Mouse (Mus musculus) hindbrain, embryonic 15.5 days (tissue): ENCODE measurements around the gene Rfk. TPM values are rescaled to one million over a fixed set of nuclear protein-coding genes. Genes with fewer than 3 reads are reported as not detected.

Source experiments
- ATAC-seq: fragments of 200-750 bp; cut with Nextera tagmentation; 2 replicates; pipeline ENCODE4 v1.8.0; 2017; ENCODE audit warnings: low read depth, moderate number of reproducible peaks, moderate TSS enrichment; ENCODE audit not compliant: low FRiP score
- H3K27ac ChIP-seq: fragments of 300-500 bp; sonication (generic); replicated peaks from 2 replicates; pipeline ENCODE4 v1.5.1; 2015; ENCODE audit warnings: mild to moderate bottlenecking, inconsistent platforms
- H3K27me3 ChIP-seq: fragments of 300-500 bp; sonication (generic); 2 replicates; pipeline ENCODE4 v1.6.1; 2015; ENCODE audit warnings: control low read depth, inconsistent platforms
- H3K36me3 ChIP-seq: fragments of 300-500 bp; sonication (generic); 2 replicates; pipeline ENCODE4 v1.6.1; 2015; ENCODE audit warnings: control low read depth, inconsistent platforms
- H3K4me1 ChIP-seq: fragments of 300-500 bp; sonication (generic); replicated peaks from 2 replicates; pipeline ENCODE4 v1.6.1; 2015; ENCODE audit warnings: control low read depth, inconsistent platforms
- H3K4me2 ChIP-seq: fragments of 300-500 bp; sonication (generic); 2 replicates; pipeline ENCODE4 v1.6.1; 2015; ENCODE audit warnings: moderate library complexity, mild to moderate bottlenecking, inconsistent platforms
- H3K4me3 ChIP-seq: fragments of 300-500 bp; sonication (generic); 2 replicates; pipeline ENCODE4 v1.5.1; 2015; ENCODE audit warnings: mild to moderate bottlenecking, inconsistent platforms
- H3K9ac ChIP-seq: fragments of 300-500 bp; sonication (generic); 2 replicates; pipeline ENCODE4 v1.6.1; 2015; ENCODE audit warnings: inconsistent platforms
- H3K9me3 ChIP-seq: fragments of 300-500 bp; sonication (generic); 2 replicates; pipeline ENCODE4 v1.6.1; 2016; ENCODE audit warnings: control low read depth, inconsistent platforms
- WGBS: fragments of 180-500 bp; shearing (Covaris S2); methylation state at CpG from one replicate; pipeline ENCODE4 v1.1.7; 2015; 5-methylcytosine and 5-hydroxymethylcytosine counted together
- polyA plus RNA-seq: library from polyadenylated mRNA; unstranded; fragments of >200 nt; fragmentation: Nextera tagmentation; extraction: Ambion mirVana; gene quantifications from 2 replicates; pipeline ENCODE4 v1.2.1, GENCODE M21; 2015

Gene Rfk
- 82.3 and 88.1 TPM in 2 replicates for polyA plus RNA-seq

DNA sequence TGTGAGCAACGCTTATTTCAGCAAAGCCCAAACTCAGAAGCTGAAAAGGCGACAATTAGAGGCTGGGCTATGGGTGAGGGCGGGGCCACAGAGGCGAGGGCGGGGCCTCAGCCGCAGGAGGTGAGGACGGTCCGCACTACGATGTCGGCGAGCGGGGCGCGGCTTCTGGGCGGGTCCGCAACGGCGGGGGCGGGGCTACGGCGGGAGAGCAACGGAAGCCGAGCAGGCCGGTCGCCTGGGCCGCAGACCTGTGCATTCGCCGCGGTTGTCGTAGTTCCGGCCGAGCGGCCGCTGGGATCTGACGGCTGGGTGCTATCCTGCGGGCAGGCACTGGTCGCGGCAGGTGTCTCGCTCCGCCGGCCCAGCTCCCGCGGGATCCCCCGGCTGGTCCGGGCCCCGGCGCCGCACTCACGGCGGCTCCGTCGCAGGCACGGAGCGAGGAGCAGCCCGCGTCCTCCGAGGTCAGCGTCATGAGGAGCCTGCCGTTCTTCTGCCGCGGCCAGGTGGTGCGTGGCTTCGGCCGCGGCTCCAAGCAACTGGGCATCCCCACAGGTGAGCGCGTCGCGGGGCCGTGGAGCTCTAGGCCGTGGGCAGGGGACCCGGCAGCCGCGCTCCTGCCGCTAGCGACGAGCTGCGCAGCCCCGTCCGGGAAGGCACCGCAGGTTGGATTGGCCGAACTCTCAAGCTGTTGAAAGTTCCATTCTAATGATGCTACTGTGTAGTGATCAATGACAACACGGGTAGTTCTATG is at the start of gene Rfk:
Gene Rfk, plus strand, starts transcription at position 203 of the 751 bp plus-strand sequence.
- under 1% methylated on average over 83 of the region's 83 CpGs for WGBS
- peaks cover 5% of the 10 kb centered on the region; the same call in 1 of the 2 replicates for H3K27me3 ChIP-seq
- ATAC-seq = peak; percentile 99
- H3K9me3 ChIP-seq = no peaks in the 10 kb centered on the region
- peaks cover 18% of the 10 kb centered on the region for H3K4me1 ChIP-seq
- H3K36me3 ChIP-seq = peaks cover 19% of the 10 kb centered on the region; the same call in 1 of the 2 replicates
- H3K4me2 ChIP-seq = peak within 1 kb of the TSS; percentile 58
- H3K9ac ChIP-seq = peak within 1 kb of the TSS; percentile 81
- H3K4me3 ChIP-seq = peak within 1 kb of the TSS; percentile 67
- H3K27ac ChIP-seq = peak within 1 kb of the TSS; percentile 69

DNA sequence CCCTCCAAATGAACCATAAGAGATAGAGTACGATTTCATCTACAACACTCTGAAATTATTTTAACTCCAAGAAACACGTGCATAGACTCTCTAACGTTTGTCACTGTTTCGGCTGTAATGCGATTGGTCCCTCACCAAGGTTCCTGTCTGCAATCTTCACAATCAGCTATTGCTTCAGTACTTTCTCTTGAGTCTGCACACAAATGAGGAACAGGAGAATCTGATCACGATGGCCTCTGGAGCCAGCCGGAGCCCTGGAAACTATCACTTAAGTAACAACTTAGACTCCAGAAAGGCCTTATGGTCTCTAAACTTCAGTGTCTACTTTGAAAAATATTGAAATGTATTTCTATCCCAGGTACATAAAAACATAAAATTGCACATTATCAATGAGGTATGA is 49.0 kb upstream of the Rfk start:
- no peaks in the 10 kb centered on the region for H3K4me1 ChIP-seq
- no peak overlapping the region for H3K4me3 ChIP-seq
- ATAC-seq = no peak
- no peaks in the 10 kb centered on the region for H3K27me3 ChIP-seq
- H3K36me3 ChIP-seq = no peaks in the 10 kb centered on the region
- 92% methylated on average over 7 of the region's 7 CpGs for WGBS
- H3K9ac ChIP-seq = no peak overlapping the region
- no peaks in the 10 kb centered on the region for H3K9me3 ChIP-seq
- H3K4me2 ChIP-seq = no peak overlapping the region
- no peak overlapping the region for H3K27ac ChIP-seq

DNA sequence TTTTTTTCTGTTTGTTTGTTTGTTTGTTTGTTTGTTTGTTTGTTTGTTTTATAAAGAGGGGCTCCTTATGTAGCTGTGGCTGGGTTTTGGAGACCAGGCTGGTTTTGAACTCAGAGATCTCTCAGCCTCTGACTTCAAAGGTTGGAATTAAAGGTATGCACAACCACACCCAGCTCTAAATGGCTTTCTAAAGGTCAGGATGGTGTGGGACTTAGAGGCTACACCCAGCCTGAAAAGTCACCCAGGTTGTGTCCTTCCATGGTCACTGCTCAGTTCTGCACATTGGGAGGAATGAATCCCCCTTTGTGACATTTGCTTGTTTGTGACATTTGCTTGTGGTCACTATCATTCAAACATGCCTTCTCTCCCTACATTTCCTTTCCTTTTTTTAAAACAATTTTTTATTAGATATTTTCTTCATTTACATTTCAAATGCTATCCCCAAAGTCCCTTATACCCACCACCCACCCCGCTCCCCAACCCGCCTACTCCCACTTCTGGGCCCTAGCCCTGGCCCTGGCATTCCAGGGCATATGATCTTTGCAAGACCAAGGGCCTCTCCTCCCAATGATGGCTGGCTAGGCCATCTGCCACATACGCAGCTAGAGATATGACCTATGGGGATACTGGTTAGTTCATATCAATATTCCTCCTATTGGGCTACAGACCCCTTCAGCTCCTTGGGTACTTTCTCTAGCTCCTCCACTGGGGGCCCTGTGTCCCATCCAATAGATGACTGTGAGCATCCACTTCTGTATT is 46.9 kb upstream of the Rfk start:
- no peak overlapping the region for H3K4me2 ChIP-seq
- no peak overlapping the region for H3K9ac ChIP-seq
- H3K4me3 ChIP-seq = no peak overlapping the region
- H3K36me3 ChIP-seq = no peaks in the 10 kb centered on the region
- H3K27ac ChIP-seq = no peak overlapping the region
- 100% methylated on average over 3 of the region's 3 CpGs for WGBS
- no peak for ATAC-seq
- no peaks in the 10 kb centered on the region for H3K4me1 ChIP-seq
- H3K9me3 ChIP-seq = no peaks in the 10 kb centered on the region
- H3K27me3 ChIP-seq = no peaks in the 10 kb centered on the region

DNA sequence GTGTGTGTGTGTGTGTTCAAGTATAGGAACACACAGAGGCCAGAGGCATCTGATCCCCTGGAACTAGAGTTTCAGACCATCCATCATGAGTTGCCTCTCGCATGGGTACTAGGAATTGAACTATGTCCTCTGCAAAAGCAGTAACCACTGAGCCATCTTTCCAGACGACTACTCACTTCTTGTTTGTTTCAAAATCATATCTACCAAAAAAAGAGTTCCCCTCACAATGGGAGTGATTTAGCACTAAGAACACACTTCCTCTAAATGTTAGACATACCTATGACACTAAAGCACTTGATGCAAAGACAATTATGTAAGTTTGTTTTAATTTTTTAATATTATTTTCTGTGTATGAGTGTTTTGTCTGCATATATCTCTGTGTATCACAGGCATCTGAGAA is 46.0 kb upstream of the Rfk start:
- H3K9me3 ChIP-seq = no peaks in the 10 kb centered on the region
- no peak overlapping the region for H3K27ac ChIP-seq
- H3K4me1 ChIP-seq = no peaks in the 10 kb centered on the region
- H3K4me3 ChIP-seq = no peak overlapping the region
- no peaks in the 10 kb centered on the region for H3K36me3 ChIP-seq
- WGBS = 86% methylated on average over 2 of the region's 2 CpGs
- no peaks in the 10 kb centered on the region for H3K27me3 ChIP-seq
- H3K9ac ChIP-seq = no peak overlapping the region
- ATAC-seq = no peak
- H3K4me2 ChIP-seq = no peak overlapping the region

DNA sequence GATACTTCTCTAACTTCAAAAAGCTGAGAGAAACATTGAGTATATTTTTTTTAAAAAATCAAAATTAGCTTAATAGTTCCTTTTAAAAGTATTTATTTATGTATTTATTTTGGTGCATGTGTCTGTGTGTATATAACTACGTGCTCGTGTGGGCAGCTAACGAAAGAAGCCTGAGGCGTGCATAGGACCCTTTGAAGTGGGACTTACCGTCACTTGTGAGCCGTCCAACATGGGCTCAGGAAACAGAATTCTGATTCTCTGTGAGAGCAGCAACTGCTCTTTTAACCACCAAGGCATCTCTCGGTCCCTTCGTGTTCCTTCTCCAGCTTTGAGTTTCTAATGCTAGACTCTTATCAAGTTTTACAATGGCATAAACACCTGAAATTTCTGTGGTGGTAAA is 40.1 kb upstream of the Rfk start:
- no peak overlapping the region for H3K4me2 ChIP-seq
- no peaks in the 10 kb centered on the region for H3K9me3 ChIP-seq
- no peak overlapping the region for H3K27ac ChIP-seq
- no peak overlapping the region for H3K9ac ChIP-seq
- no peak for ATAC-seq
- H3K36me3 ChIP-seq = no peaks in the 10 kb centered on the region
- H3K4me1 ChIP-seq = peaks cover 8% of the 10 kb centered on the region
- H3K27me3 ChIP-seq = peaks cover 16% of the 10 kb centered on the region
- whole genome bisulfite sequencing = 80% methylated on average over 8 of the region's 8 CpGs
- H3K4me3 ChIP-seq = no peak overlapping the region

DNA sequence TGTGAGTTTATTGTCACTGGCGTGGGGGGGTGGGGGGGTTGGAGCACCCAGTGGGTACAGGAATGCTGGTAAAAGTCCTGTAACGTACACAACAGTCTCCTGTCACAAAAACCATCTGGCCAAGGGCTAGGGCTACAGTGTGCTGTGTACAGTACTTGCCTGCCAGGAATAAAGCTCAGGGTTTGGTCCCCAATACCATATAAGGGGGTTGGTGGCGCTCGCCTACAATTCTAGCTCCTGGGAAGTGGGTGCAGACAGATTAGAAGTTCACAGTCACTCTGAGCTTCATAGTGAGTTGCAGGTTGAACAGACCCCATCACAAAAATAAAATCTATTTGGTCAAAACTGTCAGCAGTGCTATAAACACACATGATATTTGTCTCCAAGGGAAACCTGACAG is 39.5 kb upstream of the Rfk start:
- peaks cover 8% of the 10 kb centered on the region for H3K4me1 ChIP-seq
- H3K4me3 ChIP-seq = no peak overlapping the region
- ATAC-seq = no peak
- no peak overlapping the region for H3K27ac ChIP-seq
- H3K27me3 ChIP-seq = peaks cover 16% of the 10 kb centered on the region
- no peaks in the 10 kb centered on the region for H3K9me3 ChIP-seq
- no peaks in the 10 kb centered on the region for H3K36me3 ChIP-seq
- H3K9ac ChIP-seq = no peak overlapping the region
- WGBS = 80% methylated on average over 4 of the region's 4 CpGs
- no peak overlapping the region for H3K4me2 ChIP-seq

DNA sequence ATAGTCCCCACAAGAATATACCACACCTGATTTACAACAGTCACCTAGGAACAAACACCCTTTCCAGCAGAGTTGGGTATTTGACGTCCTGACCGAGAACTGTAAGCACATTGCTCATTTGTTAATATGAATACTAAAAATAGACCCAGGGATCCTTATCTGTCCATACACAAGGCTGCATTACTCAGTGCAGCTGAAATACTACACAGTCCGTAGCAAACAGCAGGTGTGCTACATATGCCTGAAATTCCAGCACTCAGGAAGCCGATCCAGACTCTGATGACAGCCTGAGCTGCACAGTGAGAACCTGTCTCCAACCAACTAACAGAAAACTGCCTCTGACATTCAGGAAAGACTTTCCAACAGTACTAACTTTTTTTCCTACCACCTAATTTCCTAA is 39.0 kb upstream of the Rfk start:
- Histone ChIP-seq H3K27me3 (peaks cover 16% of the 10 kb centered on the region), H3K4me3 (no peak overlapping the region), H3K9me3 (no peaks in the 10 kb centered on the region), H3K9ac (no peak overlapping the region), H3K4me1 (peaks cover 8% of the 10 kb centered on the region), H3K27ac (no peak overlapping the region), H3K36me3 (no peaks in the 10 kb centered on the region), H3K4me2 (no peak overlapping the region)
- 71% methylated on average over 4 of the region's 4 CpGs for WGBS
- ATAC-seq = no peak

DNA sequence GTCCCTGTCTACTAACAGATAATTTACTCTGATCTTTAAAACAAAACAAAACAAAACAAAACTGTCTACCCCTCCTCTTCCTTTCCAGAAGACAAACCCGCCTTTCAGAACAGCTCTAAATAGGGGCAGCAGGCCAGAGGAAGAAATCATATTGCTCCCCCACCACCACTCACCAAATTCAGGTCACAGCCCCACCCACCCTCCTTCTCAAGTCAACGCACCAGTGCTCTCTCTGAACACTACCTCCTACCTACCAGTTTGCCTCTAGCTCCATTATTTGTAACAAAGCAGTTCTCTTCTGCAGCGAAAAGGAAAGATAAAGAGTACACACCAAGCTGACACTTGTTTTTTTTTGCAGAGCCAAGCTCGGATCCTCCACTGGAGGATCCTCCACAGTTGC is 38.5 kb upstream of the Rfk start:
- no peak overlapping the region for H3K4me3 ChIP-seq
- WGBS = 43% methylated on average over 4 of the region's 4 CpGs

DNA sequence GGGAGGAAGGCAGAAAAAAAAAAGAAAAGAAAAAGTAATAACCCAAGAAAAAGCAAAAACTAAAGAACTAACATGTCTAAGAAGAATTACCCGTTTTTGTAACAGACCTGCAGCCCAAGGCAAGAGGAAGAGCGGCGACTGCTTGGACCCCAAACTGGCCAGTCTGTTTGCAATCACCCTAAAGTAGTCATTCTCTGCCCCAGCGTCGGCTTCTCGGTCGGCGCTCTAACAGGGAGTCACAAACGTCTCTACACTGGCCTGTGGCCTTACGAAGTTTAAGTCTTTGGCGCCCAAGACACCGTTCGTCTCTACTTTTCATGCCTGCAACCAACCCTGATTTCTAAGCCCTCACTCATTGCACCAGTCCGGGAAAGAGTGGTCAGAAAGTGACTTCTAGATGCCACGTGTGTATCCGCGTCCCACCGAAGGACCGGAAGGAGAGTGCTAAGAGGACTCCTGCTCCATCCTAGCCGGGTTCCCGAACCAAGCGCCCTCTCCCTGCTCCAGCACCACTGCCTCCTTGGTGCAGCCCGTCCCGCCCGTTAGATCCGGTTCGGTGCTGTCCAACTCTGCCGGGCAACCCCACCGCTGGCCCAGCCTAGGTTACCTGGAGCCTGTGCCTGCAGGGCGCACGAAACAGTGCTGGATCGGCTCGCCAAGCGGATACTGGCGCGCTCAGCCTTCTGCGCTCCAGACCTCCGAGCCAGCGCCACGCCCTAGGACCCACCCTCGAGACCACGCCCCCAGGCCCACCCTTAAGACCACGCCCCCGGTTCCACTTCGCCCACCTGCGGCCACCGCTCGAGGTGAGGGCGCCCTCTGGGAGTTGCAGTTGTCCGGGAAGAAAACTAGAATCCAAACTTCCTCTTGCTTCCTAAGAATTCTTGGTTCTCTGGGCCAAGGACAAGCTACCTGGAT is 37.6 kb upstream of the Rfk start:
- WGBS = 2% methylated on average over 50 of the region's 50 CpGs
- peak overlapping the region; percentile 59 for H3K4me2 ChIP-seq
- H3K36me3 ChIP-seq = no peaks in the 10 kb centered on the region
- peaks cover 8% of the 10 kb centered on the region for H3K4me1 ChIP-seq
- H3K27ac ChIP-seq = no peak overlapping the region
- H3K4me3 ChIP-seq = peak overlapping the region; percentile 36
- H3K27me3 ChIP-seq = peaks cover 16% of the 10 kb centered on the region
- H3K9me3 ChIP-seq = no peaks in the 10 kb centered on the region
- ATAC-seq = peak; percentile 63; the same call in 1 of the 2 replicates
- H3K9ac ChIP-seq = no peak overlapping the region

More for the DNA sequence above, 38.5 kb upstream of the Rfk start:
- Histone ChIP-seq H3K27me3 (peaks cover 16% of the 10 kb centered on the region), H3K27ac (no peak overlapping the region), H3K9ac (no peak overlapping the region), H3K4me2 (no peak overlapping the region), H3K4me1 (peaks cover 8% of the 10 kb centered on the region), H3K36me3 (no peaks in the 10 kb centered on the region), H3K9me3 (no peaks in the 10 kb centered on the region)
- ATAC-seq = no peak

DNA sequence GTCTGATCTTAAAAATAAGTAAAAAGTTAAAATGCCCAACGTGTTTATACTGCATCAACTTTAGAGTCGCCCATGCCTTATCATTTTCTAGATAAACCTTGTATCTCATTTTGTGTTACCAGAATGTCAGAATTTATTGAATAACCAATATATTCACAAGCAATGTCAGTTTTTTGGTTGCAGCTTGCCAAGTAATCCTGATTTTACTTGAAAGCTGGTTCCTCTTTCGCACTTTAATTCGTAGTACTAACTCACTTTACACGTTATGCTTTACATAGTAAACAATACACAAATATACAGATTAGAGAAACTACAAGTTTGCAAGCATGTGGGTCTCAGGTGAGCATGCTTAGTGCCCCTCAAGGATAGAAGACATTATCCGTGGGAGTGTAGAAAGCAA is 36.9 kb upstream of the Rfk start:
- Histone ChIP-seq H3K4me1 (peaks cover 8% of the 10 kb centered on the region), H3K27me3 (peaks cover 16% of the 10 kb centered on the region), H3K27ac (no peak overlapping the region), H3K36me3 (no peaks in the 10 kb centered on the region), H3K4me3 (no peak overlapping the region; the same call in 1 of the 2 replicates), H3K9ac (no peak overlapping the region), H3K9me3 (no peaks in the 10 kb centered on the region), H3K4me2 (no peak overlapping the region)
- WGBS = 70% methylated on average over 6 of the region's 6 CpGs
- no peak for ATAC-seq

DNA sequence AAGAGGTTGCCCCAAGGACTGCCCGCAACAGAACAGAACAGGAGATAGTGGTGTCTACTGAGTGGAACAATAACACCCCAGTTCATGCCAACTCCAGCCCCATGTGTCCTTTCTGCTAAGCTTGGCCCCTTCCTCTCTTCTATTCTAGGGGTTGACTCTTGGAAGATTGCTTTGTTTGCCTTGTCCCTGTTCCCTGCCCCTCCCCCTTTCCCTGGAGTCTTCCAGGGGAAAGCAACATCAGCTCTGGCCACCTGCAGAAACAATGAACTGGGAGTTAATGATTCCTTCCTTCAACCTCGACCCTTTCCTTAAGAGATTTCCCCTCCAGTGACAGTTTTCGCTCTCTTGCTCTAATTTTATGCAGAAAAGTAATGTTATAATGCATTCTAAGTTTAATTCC is 36.5 kb upstream of the Rfk start:
- Histone ChIP-seq H3K9me3 (no peaks in the 10 kb centered on the region), H3K9ac (no peak overlapping the region), H3K4me2 (no peak overlapping the region), H3K4me3 (no peak overlapping the region), H3K4me1 (peaks cover 8% of the 10 kb centered on the region), H3K27me3 (peaks cover 16% of the 10 kb centered on the region), H3K36me3 (no peaks in the 10 kb centered on the region), H3K27ac (no peak overlapping the region)
- WGBS = 39% methylated on average over 3 of the region's 3 CpGs
- no peak for ATAC-seq
